Mouse (Mus musculus) retina, postnatal 7 days (tissue): ENCODE measurements at regions not wholly inside any gene's neighbourhood (a gene's known extent, or its start where the extent isn't known, plus 50 kb on each side); places are given as distances from the start of the nearest gene placed in this dataset.

Experiments
- DNase-seq: peaks from one replicate; pipeline ENCODE4 v3.0.0-alpha.2; 2012; ENCODE audit warnings: low read depth, low spot score

DNA sequence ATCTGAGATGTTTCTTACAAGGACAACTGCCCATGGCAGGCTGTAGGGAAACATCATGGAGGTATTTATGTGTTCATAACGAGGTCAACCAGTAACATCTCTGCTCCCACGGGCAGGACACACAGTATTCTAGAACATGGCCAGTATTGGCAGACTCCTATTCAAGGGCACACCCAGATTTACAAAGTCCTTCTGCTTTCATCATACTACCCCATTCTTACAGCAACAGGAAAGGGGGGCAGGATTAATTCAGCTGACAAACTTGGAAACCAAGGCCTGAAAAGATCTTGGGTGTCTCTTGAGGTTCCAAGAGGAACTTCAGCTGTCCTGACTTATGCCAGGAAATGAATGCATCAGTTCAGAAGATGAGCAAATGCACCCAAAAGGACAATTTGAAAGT is 240.4 kb upstream of the Maf start:
- no peak for DNase-seq

DNA sequence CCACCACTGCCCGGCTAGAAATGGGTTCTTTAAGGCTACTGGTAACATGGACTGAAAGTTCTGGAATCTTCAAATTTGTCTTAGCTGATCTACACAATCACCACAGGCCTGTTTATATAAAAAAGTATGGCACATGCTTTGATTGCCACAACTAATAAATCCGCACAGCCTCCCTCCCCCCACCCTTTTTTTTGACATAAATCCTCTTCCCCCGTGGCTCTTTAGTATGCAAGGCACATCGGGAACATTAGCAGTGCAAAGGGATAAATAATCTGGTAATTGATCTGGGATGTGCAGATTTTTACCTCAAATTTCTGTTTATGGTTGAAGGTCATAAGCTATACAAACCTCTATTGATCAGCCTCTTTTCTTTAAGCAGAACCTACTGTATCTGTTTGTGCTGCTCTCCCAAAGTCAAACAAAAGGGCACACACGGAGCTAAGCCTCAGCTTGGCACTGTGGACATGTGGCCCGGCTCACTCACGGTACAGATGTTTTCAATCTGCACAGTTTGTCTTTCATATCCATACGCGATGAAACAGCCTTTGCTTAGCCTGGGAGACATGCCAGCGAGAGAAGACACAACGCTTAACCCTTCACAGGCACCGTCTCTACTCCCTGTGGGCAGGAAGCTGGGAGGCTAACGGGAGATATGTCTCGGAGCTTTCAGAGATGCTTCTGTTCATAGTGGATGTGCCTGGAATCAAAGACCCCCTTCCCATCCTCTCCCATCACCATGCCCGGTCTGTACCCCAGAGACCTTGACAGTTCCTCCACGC is 235.3 kb upstream of the Maf start:
- DNase-seq = no peak

DNA sequence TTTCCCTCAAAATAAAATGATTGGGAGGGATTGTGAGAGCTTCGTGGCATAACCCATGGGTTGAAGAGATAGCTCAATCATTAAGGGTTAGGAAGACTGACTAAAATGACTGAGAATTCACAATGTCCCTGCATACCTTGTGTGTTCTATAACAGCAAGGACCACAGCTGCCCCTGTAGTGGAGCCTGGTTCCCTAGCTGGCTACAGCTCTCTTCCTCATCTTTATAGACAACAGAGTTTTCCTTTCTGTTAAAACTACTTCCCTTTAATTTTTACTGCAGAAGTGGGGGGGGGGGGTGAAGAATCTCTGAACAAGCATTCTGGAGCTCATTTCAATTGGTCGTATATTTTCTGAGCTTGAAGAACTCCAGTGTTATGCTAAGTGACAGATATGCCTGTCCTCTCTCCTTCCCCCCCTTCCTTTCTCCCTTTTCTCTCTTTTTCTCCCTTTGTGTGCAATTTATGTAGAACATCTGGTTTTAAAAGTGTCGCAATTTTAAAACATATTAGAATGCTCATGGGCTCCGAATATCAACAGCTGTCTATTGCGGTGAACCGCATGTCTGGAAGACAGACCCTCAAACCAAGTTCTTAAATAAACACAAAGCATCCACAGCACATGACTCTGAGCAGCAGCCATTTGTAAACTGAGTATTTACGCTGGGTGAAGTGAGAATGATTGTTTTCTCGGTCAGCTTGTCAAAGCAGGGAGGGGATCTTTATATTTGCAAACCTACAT is 222.0 kb upstream of the Maf start:
- DNase-seq = no peak

DNA sequence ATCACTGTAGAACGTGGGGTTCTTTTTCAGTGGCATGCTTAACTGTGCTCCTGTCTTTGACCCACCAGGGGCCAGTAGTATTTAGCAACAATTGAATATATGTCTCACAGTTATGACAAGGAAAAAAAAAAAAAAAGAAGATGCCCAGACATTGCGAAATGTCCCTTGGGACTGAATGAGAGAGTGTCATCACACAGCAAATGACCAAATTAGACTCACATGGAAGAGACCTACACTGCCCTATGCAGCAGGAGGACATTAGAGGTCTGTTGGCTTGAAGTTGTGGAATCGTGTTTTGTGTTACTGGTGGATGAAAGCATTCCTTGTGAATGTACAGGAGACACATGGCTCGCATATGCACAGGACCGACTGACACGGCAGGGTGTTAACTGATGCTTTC is 214.3 kb upstream of the Maf start:
- DNase-seq = no peak

DNA sequence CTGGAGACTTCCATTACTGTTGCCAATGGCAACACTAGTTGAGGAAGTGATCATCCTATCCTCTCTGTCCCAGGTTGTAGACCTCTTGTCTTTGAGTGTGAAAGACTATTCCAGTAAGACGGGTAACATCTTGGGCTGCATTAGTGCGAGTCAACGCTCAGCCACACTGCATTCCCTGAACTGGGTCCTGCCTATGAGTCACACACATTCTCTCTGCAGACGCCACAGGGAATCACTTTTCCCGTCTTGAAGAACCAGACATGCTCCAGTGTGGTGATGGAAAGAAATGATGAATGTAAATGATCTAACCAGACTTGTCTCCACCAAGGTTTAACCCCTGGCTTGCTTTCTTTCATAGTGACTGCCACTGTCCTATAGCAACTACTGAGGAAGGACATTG is 199.1 kb upstream of the Maf start:
- DNase-seq = no peak

DNA sequence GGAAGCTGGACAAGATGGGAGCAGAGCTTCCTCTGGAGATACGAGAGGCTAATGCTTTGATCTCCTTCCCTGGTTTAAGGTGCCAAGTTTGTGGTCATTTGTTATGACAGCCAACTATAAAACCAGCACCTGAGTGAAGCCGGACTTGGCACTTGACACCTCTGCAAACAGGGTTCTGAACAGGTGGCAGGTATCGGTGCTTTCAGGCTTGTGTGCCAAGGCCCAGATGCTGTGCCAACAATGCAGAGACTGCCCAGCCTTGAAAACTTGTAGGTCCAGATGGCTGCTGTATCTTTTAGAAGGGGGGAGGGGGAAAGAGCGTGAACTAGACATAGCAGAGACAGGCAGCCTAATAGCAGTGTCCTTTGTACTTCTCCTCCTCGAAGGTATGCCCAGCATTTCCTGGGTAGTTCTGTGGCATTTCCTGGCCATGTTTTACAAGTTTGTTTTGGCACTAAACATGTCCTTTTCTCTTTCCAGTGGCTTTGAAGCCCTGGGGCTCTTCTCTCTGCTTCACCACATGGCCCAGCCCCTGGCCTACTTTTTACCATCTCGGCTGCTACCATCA is 196.3 kb upstream of the Maf start:
- no peak for DNase-seq

DNA sequence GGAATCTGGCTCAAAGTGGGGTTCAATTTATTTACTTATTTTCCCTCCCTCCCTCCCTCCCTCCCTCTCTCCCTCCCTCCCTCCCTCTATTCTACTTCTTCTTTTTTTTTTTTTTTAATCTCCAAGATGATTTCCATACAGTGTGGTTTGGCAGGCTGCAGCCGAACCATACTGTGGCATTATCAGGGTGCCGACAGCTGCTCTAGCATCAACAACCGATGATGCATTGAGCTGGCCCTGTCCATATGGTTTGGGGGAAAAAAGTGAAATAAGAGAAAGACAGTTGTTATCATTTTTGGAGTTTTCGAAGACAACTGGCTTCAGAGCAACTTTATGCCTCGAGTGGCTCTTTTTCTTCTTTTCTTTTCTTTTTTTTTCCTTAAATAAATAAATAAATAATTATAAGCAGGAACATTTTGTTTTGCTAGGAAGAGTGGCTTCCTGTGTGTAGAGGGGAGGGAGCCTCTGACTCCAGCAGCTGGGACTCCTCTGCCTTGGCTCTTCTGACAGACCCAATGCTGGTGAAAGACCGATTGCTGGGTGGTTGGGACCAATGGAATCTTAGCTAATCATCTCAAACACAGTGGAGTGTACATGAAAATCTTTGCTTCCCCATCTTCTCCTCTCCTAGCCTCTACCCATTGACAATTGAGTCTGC is 190.1 kb upstream of the Maf start:
- DNase-seq = no peak

DNA sequence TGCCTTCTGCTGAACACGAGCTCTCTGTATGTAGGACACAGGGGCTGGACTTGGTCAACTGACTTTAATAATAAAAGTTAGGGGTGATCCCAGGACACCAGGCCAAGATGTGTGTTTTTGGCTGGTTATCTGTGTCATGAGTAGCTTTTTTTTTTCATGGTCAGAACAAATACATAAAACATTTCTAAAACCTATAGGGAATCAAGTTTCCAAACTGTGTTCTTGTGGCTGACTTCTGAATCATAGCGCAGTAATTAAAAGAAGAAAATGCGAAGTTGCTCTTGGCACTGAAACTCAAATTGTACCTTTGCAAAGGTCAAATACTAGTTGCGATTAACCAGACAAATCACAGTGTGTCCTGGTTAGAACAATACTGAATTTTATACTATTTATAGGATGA is 189.5 kb upstream of the Maf start:
- no peak for DNase-seq

DNA sequence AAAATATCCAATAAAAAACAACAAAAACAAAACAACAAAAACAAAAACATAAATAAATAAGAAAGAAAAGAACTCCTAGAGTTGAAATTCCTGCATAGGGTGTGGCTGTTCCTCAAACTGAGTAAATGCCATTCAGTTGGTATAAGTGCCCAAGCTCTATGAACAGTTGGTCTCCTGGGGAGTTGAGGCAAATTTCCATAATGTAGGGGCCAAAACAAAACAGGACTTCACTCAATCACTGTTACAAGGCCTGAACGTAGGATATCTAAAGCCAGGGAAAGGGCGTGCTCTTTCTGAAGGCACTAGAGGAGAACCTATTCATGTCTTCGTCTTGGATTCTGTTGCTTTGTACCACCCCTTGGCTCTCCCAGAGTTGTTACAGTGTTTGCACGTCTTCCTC is 188.5 kb upstream of the Maf start:
- no peak for DNase-seq

DNA sequence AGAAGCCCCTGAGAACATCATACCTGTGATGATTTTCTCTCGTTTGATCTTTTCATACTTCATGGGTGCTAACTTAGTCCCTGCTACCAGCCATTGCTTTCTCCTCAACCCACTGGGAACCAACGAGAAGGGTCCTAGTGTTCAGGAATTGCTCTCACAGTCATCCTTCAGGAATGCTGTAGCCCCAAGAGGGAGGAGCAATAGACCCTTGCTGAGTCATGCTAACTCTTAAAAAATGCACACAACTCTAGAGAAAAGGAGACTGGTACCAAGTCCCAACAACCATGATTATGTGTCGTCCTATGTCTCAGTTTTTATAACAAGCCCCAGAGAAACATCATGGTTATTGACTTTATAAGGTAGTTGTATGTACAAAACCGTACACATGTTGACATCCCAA is 180.7 kb upstream of the Maf start:
- no peak for DNase-seq

DNA sequence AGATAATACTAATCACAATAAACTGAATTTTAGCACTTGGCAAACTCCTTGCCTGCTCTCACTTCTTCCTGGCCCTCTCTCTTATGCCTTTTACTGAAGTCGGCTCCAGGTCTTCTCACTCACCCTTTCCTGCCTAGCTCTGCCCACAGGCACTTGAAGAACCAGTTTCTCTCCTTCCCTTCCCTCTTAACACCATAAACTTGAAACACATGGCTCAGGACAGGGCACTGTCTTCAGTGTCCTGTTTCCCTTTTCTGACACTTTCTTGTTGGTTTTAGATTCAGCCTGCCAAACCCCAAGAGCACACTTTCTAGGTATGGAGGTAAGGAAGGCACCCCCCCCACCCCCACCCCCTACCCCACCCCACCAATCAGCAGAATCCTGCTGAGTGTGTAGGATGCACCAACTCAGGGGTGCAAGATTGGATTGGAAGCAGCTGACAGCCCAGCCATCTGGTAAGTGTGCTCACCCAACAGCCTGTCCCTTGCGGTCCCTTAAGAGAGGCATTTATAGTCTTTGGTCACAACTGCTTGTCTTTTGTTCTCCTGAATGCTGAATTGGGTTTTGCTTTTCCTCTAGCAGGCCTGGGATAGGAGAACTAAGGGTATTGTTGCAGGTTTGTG is 177.6 kb upstream of the Maf start:
- DNase-seq = no peak

DNA sequence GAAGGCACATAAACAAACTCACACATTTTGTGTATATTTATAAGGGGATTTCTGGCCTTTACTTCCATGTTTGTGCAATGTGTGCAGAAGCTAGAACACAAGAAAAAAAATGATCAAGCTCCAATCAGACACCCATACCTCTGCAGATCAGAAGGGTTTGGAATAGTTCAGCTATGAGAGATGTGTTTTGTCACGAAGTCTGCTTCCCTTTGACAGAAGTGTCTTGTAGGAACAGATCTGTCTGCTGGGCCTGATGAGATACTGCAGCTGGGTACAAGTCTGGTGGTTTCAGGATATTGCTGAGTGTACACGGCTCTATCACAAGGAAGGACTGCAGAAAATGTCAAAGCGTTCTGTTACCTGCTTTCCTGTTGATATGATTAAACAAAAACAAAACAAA is 176.2 kb upstream of the Maf start:
- no peak for DNase-seq

DNA sequence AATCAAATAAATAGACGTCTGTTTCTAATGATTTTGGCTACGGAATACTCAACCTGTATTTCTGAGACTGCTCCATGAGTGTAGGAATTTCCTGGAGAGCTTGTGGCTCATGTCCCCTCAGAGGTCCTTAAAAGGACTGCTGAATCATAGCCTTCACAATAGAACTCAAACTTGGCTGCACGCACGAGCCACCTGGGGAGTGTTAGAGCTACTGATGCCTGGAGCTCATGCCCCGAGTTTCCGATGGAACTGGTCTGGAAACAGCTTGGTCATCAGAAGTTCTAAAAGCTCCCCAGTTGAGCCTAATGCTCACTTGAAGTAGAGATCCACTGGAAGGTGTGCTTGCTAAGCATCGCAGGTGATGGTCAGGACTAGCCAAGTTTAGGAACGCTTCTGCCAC is 174.3 kb upstream of the Maf start:
- no peak for DNase-seq

DNA sequence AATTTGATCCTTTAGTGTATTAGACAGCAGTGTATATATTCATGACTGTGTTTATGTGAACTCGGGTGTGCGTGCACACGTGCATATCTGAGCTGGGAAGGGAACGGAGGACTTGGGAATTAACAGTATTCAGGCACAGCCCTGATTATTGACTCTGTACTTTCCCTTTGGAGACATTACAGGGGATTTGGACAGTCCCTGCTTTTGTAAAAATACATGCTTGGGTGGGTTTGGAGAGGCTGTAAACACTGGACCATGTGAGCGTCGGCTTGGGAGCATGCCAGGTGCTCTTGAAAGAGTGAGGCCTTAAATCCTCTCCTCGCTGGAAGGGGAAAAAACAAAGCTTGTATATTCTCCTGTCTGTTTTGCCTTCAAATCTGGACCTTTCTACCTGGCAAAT is 167.2 kb upstream of the Maf start:
- DNase-seq = no peak

DNA sequence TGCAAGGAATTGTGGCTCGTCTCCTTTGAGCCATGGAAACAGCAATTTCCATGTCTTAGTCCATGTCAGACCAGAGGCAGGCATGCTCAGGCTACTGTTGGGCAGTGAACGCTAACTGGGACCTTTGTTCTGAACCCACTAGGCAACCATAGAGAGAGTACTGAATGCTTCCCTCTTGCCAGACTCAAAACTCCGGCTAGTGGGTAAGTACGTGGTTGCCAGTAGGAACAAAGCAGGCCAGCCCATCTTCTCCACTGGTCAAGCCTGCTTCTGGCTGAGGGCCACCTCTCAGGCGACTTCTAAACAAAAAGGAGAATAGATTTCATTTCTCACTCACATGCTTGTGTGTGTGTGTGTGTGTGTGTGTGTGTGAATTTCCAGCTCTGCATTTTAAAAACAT is 163.8 kb upstream of the Maf start:
- DNase-seq = no peak

DNA sequence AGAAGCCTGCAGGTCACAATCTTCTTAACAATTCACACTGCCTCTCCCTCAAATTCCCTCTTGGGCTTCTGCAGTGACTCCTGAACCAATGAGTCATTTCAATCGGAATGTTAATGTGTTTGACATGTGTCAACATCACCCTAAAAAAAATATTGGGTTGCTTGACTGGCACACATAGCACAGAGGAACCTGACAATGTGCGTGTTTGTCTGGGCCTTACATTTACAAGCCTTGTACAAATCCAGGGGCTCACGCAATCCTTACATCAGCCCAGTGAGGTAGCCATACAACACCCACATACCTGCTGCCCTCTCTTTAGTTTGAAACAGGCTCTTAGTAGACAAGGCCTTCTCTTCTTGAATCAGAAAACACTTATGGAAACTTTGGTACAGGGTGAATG is 153.8 kb upstream of the Maf start:
- DNase-seq = no peak

DNA sequence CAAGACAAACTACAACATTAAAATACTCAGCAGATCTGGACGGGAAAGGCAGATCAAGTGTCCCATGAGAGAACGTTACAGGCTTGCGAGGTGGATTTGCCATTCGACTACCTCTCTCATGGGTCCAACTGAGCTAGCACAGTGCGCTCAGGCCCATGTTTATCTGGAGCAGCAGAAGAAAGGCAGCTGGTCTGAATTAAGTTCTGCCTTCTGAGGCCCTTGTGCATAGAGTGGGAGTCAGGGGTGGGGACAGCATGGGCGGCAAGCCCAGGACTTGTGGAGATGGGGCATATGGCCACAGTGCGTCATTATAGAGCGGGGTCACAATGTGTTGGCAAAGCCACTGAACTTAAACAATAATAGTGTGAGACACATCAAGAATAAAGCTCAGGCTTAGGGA is 151.8 kb upstream of the Maf start:
- DNase-seq = no peak

DNA sequence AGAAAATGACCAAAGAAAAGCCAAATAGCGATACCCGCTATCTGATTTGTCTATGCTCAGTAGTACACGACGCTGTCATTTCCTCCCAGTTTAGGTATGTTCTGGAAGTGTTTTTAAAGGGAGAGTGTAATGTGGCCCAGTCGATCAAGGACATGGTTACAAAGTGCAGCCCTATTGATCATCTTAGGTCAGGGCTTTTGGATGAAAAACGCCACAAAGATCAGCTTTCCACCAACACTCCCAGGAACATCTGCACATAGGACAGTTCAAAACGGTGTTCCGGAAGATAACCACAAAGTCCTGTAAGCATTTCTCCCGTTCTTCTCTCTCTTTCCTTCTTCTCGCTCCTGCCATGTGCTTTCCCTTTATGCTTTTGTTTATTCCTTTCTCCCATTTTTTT is 149.2 kb upstream of the Maf start:
- DNase-seq = no peak

DNA sequence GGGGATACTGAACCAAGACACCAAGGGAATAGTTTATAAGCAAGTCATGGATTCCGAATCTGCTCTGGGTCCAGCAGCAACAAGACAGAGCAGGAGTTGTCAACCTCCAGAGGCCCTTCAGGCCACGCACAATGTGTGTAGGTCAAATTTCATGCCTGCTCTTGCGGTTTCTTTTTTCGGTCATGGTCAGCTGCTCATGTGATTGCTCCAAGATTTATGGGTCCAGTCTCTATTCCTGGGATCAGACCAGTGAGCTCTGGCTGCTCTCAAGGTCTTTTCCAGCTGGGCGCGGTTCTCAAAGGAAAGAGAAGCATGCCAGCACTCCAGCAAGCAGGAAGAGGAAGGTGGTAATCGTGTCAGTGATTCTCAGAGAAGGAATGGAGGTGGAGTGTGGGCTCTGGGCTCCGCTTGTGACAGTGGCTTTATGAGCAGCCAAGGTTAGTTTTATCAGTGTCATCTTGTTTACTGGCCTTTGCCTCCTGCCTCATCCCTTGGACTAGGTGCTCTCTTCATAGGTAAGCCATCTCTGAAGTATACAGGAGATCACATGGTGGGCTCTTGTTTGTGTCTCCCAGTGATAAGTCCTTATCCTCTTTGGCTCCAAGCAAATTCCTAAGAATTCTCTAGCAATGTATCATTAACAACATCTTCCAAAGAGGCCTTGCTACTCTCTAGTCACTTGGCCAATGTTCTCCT is 148.5 kb upstream of the Maf start:
- DNase-seq = no peak

DNA sequence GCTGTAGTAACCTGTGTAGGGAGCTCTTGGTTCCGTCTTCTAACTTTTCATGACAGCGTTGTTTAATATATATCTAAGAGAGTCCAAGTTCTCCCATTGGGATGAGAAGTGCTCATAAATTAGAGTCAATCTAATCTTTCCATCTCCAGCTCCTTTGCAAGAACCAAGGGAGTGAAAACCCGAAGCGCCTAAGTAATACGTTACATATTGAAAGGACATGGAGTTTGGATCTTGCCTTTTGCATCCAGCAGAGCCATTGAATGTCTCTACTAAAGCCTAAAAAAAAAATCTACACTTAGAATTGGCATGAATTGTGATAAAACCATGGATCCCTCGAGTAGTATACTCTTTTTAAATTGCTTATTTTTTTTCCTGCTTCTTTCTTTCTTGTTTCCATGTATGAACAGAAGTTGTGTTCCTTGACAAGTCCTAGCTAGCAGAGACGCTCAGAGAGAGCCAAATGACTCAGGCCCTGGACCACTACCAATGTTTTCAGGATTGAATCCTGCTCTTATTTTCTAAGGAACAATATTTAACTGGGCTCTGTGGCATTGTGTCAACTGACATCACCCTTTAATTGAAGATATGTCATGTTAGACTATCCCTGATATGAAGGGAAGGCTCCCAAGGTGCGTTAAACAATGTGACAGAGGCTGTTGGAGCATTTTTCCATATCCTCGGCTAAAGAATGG is 146.8 kb upstream of the Maf start:
- DNase-seq = no peak

DNA sequence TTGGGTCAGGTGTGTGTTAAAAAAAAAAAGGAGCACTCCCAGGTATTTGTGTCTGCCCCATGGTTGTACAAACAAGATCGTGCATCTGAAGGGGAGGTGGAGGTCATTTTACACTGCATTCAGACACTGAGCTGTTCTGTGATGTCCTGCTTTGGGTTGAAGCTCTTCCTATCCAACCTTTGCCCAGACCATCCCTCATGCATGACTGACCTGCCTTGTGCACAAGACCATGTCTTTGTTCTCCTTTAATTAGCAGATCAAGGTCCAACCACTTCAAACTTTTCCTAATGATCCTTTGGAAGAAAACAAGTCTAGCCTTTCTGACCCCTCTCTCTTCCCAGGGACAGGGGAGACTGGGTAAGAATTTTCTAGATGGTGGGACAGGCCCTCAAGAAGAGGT is 143.0 kb upstream of the Maf start:
- DNase-seq = no peak
